Mouse (Mus musculus) heart, postnatal 0 days (tissue): ENCODE measurements at regions not wholly inside any gene's neighbourhood (a gene's known extent, or its start where the extent isn't known, plus 50 kb on each side); places are given as distances from the start of the nearest gene placed in this dataset.

Source experiments
- CTCF ChIP-seq: IDR thresholded peaks from 2 replicates; pipeline ENCODE4 v1.5.1; 2016; ENCODE audit warnings: antibody characterized with exemption, control low read depth, low read depth
- EP300 ChIP-seq: IDR thresholded peaks from 2 replicates; pipeline ENCODE4 v1.6.1; 2016; ENCODE audit warnings: antibody characterized with exemption, low read depth

GRCm38 (mm10) chr13:94647566-94647965, 141.1 kb upstream of the Tbca start:
- TF ChIP-seq CTCF (no peak), EP300 (no peak)
